Mouse (Mus musculus) neutrophil, adult 5-6 weeks (primary cell): ENCODE results near the gene Itpkb. TPM values are rescaled to one million over a fixed set of nuclear protein-coding genes. Genes with fewer than 3 reads are reported as not detected.
"Not testable (repeated sequence)": the region's sequence is repeated elsewhere in the genome, so short reads cannot be mapped to it uniquely, and the experiment has no call there.

ENCODE experiments used
- ATAC-seq: fragments of 151-379, 151-347 bp; 2 replicates; pipeline ENCODE4 v1.8.0; 2017; ENCODE audit warnings: mild to moderate bottlenecking, moderate TSS enrichment; ENCODE audit not compliant: insufficient number of reproducible peaks, poor library complexity, low FRiP score, severe bottlenecking; ENCODE audit errors: extremely low read depth
- total RNA-seq: library from RNA; stranded (forward); fragments of 200-1000 nt; gene quantifications from 2 replicates; pipeline ENCODE4 v1.2.3, GENCODE M21; 2017

Itpkb gene
- total RNA-seq, 1 experiment from 2014 or later = 64.6 TPM

DNA sequence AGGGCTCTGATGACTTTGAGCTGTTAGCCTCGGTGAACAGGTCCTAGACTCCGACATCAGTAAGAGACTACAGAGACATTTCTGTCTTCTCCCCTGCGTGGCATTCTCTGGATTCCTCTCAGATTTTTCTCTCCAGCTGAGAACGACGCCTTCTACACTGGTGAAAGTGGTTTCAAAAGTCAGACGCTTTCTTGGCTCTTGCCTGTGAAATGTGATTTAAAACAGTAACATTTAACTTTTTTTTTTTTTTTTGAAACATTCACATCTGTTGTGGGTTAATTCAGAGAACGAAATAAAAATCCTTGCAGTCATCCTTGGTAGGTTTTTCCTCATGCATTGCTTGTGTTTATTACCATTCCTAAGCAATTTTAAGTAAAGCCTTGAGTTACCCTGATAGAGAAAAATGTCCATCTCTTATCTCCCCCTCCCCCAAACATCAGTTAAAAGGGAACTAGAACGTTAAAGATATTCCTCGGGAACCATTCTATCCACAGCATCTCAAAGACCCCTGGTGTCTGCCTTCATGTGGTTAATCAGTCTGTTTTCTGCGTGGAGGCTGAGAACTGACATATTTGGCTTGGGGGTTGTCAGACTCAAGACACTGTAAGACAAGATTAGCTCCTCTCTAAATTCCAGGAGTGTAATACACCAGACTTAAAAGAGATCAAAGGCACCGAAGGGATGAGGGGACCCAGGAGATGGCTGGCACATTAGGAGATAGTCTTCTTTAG is 57.6 kb downstream of the Itpkb start:
- ATAC-seq = no peak

DNA sequence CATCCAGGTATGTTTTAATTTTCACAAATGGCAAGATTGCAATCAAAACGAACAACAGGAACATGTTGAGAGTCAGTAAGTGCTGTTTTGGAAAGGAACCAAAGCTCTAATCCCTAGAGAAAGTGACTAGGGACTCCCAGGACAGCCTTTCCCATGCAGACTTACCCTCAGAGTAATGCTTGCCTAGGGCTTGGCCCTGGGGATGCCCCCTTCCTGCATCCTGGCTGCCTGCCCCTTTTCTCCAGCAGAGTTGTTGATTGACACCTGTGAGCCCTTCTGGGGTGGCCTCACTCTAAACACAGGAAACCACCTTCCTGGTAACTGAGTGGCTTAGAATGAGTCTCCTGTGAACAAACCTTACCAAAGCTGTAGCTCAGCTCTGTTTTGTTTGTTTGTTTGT is 58.2 kb downstream of the Itpkb start:
- ATAC-seq = no peak

DNA sequence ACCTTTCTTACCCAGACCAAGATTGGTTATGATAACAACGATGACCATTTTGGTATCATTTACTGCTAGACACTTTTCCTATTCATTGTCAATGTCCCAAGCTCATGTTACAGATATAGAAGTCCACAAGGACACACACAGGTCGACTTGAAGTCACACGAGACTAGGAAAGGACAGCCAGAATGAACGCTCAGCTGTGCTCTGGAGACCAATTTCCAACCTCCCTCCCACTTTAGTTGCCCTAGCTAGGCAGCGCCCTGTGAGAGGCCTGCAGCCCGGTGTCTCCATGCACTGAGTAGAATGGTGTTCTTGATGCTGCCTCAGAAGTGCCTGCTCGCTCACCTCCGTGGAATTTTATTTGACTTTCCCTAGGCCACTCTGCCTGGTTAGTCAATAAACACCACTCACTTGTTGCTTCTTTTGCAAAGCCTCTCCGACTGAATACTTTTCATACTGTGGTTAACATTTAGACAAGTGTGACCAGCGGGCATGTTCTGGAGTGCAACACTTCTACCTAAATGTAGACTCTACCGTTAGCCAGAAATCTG is 59.0 kb downstream of the Itpkb start:
- ATAC-seq = not testable (repeated sequence)

DNA sequence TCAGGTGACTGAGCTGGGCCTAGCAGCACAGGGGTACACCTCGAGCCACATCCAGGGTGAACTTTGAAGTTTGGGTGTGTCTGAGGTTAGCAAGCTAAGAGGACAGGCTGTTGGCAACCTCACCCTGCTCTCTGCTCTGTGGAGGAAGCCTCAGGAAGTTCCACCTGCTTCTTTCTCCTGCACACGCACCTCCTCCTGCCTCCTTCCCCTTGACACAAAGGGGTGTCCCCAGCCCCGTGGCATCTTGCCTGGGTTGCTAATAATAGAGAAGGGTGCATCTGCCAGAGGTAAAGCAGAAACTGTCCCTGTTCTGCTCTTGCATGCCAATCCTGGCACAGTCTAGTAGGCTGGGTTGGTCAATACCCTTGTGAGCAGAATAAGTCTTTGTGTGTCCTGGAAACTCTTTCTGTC is 60.0 kb downstream of the Itpkb start:
- peak; percentile 34; the same call in 1 of the 2 replicates for ATAC-seq

DNA sequence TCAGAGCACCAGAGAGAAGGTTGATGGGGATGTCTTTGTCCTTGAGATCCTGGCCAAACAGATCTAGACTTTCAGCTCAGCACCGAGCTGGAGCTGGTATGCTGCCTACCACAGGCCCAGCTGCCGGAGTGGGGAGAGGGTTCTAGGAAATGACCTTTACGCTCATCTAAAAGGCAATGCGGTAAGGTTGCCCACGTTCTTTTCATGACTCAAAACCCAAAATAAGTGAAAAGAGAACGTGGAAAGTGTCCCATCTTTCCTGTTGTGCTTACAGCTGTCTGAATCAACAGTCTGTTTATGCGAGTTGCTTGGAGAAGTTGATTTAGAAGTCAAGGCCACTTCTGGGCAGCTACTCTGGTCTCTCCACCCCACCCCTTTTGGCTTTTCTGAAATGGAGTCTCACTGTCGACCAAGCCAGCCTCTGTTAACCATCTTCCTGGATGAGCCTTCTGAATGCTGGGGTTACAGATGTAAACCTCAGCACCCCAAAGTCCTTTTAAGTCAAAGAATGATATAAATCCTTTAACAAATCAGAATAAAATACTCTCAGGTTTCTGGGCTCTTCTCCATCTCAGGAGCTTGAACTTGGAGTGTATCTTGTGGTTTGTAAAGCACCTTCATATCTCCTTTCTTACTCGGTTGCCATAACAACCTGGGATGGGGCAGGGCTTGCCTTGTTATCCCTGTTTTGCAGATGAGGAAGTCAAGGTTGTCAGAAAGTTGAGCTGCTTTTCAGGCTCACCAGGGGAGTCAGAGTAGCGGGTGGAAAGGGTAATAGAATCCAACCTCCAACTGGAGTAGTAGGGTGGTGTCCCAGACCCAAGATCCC is 60.7 kb downstream of the Itpkb start:
- ATAC-seq = no peak

DNA sequence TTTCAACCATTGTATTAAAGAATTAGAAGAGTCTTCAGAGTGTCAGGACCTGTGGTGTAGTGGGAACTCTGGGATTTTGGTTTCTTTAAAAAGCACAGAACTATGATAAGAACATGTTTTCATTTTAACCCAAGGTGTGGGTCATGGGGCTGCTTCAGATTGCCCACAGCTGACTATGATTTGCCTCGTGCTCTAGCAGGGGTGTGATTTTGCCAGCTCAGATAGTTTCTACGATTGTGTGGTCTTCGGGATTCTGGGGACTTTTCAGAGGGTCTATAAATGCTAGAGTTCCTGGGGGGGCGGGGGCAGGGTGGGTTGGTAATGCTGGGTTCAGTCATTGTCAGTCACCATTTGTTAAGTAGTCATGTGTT is 61.3 kb downstream of the Itpkb start:
- ATAC-seq = no peak

DNA sequence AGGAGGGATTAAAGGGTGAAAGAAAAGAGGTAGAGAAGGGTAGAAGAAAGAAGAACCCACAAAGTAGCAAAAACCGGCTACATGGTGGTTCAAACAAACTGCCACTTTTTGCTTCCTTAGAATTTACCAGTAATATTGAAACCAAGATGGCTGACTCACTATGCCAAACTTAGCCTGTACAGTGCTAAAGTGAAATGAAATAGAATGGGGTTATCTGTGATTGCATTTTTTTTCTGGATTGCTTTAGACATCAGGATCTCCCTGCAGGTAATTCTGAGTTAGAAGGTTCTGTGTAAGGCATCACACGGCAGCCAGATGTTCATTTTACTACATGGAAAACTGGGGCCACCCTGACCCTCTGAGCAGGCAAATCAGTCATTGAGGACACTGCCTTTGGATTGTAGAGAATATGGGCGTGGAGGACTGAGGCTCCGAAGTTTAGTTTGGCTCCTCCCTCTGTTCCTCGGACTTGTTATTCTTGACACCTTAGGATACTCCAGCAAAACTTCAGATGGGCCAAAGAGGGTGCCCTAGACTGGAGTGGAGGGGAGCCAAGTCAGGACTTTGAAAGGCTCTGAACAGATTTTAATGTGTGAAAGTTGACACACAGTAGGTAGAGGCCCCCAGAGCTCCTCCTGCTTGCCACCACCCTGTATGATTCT is 62.0 kb downstream of the Itpkb start:
- ATAC-seq = no peak

DNA sequence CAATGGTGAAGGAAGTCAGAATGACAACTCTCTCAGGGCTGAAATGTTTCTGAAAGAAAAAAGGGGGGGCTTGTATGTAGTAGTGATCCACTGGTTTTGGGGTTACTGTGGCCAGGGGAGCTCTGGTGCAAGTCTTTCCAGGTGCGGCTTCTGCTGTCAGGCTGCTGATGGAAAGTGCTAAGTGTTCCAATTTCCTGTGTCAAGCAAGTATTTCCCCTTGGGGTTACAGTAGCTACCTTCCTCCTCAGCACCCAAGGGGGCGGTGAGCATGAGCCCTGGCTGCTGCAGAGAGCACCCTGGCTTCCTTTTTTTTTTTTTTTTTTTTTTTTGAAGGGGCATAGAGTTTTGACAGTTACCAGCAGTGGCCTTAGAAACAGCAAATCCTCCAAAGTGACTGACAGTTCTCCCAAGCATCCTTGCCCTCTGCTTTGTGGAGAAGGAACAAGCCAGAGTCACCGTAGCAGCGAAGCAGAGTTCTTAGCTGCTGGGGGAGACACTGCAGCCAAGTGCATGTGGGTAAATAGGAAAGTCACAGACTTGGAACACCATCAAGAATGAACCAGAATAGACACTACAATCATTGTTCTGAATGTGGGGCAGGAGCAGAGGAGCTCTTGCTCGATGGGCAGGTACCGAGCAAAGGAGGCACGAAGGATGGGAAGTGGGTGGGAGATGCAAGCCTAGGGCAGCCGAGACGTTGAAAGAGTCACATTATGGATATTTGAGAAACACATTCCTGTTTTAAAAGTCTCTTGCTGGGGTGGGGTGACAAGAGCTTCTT is 62.9 kb downstream of the Itpkb start:
- ATAC-seq = peak; percentile 77

DNA sequence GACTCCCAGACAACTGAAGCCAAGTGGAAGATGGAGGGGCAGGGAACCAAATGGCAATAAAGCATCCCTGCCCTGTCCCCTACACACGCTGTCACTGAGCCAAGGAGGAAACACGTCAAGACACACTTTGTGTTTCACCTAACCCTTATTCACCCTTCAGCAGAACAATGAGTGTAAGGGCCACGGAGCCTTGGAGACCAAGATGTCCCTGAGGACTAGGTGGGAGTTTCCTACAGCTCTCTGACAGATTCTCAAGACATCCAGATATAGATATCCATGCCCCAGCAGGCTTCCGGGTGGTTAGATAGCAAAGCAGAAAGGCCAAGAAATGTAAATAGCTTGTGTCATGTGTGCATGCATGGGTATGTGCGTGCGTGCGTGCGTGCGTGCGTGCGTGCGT is 63.6 kb downstream of the Itpkb start:
- ATAC-seq = no peak

DNA sequence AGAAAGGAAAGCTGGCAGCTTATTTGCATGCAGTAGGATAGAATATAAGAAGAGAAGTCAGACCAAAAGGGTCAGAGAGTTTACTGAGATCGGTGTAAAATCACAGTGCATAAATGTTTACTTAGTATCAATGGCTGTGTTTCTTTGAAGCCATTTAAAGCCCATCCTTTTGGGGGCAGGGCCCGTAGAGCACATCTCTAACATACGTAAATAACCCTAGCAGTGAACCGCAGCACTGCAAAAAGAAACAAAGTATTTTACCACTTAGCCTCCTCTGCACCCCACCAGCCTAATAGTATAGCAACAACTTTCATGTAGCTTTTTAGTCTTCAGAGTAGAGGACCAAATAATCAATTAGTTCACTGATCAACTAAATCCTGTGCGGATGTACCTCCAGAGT is 67.4 kb downstream of the Itpkb start:
- ATAC-seq = no peak

DNA sequence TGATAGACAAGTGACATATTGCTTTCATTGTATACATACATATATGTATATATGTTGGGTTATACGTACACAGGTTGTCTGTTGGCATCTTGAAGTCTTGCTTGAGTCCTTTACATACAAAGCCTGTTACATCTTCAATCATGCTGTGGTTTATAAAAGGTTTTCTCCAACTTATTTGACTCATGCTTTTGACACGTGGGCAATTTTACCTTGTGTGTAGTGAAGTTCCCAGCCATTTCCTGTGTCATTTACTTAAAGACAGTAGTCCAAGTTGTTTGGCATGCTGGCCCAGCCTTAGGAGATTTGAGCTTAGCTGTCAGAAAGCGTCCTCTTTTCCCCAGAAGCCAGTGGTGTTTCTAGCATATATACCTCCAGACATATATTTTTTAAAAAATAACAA is 68.2 kb downstream of the Itpkb start:
- ATAC-seq = no peak

DNA sequence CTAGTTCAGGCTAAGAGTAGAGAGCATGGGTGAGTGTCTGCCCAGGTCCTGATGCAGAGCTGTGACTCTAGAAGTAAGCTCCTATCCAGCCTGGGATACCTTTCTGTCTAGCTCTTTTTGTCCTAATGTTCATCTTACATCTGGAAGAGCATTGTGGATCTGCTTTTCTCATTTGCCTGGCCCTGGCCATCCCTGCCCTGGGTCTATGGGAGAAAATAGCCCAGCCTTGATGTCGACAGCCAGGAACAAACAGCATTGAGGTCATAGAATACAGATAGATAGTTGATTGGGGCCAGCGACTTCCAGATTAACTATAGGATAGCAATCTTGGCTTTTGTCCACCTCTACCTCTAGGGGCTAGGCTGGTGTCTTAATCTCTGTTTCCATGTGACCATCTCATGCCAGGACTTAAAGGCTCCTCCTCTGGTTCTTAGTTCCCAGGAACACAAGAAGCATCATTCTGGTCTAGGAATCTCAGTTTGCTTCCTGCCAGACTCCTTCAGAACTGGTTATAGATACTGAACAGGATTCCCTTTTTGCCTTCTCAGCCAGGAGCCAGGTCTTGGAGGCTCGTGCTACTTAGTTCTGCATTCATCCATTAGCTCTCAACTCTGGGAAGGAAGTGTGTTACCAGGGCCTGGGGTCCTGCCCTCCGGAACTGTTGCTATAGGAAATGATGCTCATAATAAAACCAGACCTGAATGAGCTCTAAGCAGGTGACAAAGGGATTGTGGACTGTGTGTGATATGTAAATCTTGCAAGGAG is 70.6 kb downstream of the Itpkb start:
- ATAC-seq = no peak

DNA sequence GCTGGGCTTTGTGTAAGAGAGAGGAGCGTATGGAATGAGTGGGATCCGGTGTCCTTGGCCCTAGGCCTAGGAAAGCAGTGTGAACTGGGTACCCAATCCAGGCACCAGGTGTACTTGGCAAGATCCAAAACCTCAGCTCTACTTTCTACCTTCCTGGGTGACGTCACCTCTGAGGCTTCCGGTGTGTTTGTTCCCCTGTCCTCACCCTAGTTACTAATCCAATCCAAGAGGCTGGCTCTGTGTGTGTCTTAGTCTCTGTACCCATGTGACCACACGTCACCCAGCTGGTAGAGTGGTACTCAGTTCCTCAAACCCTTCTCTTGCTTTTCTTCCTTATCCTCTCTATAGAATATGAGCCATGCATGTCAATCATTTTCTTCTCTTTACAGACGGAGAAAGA is 71.4 kb downstream of the Itpkb start:
- ATAC-seq = peak; percentile 78

DNA sequence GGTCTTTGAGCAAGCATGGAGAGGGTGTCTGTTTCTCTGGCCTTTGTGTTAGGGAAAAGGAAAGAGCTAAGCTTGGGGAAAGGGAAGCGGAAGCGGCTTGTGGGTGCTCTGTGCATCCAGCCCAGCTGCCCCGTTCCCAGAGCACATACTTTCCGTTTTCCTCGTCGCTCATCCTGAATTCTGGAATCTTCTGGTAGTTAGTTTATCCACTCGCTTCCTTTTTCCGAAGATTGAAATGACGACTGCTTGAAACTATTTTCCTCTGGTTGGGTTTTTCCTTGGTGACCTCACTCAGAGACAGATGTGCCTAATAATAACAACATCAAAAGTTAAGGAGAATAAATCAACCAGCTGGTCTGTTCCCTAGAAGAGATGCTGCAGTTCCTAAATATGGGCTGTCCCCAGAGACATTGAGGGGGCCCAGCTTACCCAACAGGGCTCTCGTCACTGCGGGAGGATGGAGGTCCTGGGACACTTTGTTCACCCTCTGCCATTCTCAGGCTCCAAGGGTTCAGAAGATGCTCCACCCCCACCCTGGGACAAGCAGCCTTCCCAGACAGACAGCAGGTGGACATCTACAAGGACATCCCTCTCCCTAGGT is 72.3 kb downstream of the Itpkb start:
- no peak for ATAC-seq

DNA sequence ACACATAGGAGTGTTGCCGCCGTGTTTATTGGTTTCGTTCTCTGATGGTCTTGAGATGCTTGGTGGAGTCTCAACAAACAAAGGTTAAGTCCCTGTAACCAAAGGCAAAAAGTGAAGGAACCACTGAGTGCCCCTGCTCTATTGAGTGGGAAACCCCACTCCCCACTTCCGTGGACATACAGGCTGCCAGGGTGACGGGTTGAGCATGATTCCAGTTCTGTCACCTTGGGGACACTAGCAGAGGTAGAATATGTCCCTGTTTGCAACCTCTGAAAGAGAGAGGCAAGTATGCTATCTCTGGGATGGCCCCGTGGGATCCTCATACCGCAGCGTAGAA is 73.0 kb downstream of the Itpkb start:
- ATAC-seq = peak; percentile 8; the same call in 1 of the 2 replicates

DNA sequence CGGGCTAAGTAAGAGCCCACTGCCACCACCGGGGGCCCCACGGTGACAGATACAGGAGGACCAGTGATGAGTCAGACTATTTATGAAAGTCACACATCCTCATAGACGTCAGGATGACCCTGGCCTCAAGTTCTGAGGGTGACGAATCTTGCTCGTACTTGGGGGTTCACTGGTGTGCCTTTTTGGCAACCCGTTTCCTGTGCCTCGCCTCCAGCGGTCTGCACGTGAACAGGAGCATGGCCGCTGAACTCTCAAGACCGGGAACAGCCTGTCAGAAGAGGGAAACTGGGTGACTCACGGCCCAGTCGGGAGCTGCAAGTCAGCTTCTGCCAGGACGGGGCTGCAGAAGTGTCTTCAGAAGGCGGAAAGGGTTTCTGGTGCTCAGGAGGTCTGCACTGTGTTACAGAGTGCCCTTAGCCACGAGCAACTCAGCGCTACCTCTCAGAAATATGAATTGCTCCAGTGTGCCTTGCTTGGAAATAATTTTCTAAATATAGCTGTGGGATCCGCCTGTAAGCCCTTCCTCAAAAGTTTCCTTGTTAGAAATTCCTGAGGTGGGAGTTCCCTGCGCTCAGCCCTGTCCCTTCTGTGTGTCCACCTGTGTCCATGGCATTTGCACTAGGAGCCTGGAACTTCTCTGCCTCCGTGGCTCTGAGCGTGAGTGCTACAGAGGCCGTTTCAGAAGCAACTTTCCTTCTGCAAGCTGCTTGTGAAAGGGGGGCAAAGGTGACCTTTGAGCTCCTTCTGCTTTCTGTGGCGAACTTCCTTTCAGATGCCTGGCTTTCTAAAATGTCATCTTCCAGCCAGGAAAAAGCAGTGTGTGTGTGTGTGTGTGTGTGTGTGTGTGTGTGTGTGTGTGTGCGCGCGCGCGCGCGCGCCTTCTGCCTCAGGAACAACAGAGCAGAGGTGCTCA is 73.7 kb downstream of the Itpkb start:
- peak; percentile 73 for ATAC-seq

DNA sequence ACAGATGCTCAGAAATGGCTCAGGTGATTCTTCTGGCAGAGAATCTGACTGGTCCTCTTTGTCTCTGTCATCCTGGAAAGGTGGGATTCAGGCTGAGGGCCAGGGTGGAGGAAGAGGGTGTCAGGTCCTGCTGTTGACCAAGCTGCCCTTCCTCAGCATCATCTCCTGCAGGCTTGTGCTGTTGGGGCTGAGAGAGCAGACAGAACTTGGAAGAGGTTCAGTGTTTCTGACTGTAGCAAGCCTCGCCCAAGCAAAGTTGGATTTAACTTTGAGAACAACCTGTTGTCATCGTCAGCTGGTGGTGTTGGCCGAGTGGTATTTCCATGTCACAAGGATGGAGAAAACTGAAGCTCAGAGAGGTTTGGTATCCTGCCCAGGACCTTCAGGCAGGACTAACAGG is 74.4 kb downstream of the Itpkb start:
- no peak for ATAC-seq
